Mouse (Mus musculus) kidney, adult 9 months (tissue): ENCODE measurements at regions not wholly inside any gene's neighbourhood (a gene's known extent, or its start where the extent isn't known, plus 50 kb on each side); places are given as distances from the start of the nearest gene placed in this dataset.

ENCODE experiments used
- DNase-seq: peaks from one replicate; pipeline ENCODE4 v3.0.0; 2022

GRCm38 (mm10) chr5:77581702-77582101, 173.9 kb upstream of the Igfbp7 start:
- DNase-seq = no peak

GRCm38 (mm10) chr5:77581106-77581638, 173.3 kb upstream of the Igfbp7 start:
- peak; percentile 2 for DNase-seq

GRCm38 (mm10) chr5:77579826-77580745, 172.2 kb upstream of the Igfbp7 start:
- DNase-seq = no peak

GRCm38 (mm10) chr5:77576881-77577280, 169.0 kb upstream of the Igfbp7 start:
- no peak for DNase-seq

- no peak for DNase-seq
Observed at GRCm38 (mm10) chr5:77575780-77576179, 167.9 kb upstream of the Igfbp7 start.

GRCm38 (mm10) chr5:77570364-77570763, 162.5 kb upstream of the Igfbp7 start:
- no peak for DNase-seq

- no peak for DNase-seq
Observed at GRCm38 (mm10) chr5:77568121-77568520, 160.3 kb upstream of the Igfbp7 start.

- DNase-seq = no peak
Observed at GRCm38 (mm10) chr5:77552580-77552979, 144.7 kb upstream of the Igfbp7 start.

- DNase-seq = no peak
Observed at GRCm38 (mm10) chr5:77552081-77552480, 144.2 kb upstream of the Igfbp7 start.

GRCm38 (mm10) chr5:77546001-77546620, 138.3 kb upstream of the Igfbp7 start:
- DNase-seq = no peak

GRCm38 (mm10) chr5:77532261-77533015, 124.6 kb upstream of the Igfbp7 start:
- no peak for DNase-seq

GRCm38 (mm10) chr5:77530376-77530775, 122.5 kb upstream of the Igfbp7 start:
- no peak for DNase-seq

- DNase-seq = no peak
Observed at GRCm38 (mm10) chr5:77517252-77517651, 109.4 kb upstream of the Igfbp7 start.

- DNase-seq = no peak
Observed at GRCm38 (mm10) chr5:77515448-77515847, 107.6 kb upstream of the Igfbp7 start.

GRCm38 (mm10) chr5:77502684-77503083, 94.8 kb upstream of the Igfbp7 start:
- DNase-seq = no peak

GRCm38 (mm10) chr5:77499949-77500460, 92.2 kb upstream of the Igfbp7 start:
- DNase-seq = no peak

GRCm38 (mm10) chr5:77494601-77495000, 86.8 kb upstream of the Igfbp7 start:
- no peak for DNase-seq

- no peak for DNase-seq
Observed at GRCm38 (mm10) chr5:77488969-77489368, 81.1 kb upstream of the Igfbp7 start.

- no peak for DNase-seq
Observed at GRCm38 (mm10) chr5:77487837-77488827, 80.3 kb upstream of the Igfbp7 start.

GRCm38 (mm10) chr5:77483053-77483717, 75.3 kb upstream of the Igfbp7 start:
- no peak for DNase-seq

- DNase-seq = no peak
Observed at GRCm38 (mm10) chr5:77481811-77482210, 74.0 kb upstream of the Igfbp7 start.
